Mouse (Mus musculus): ENCODE data around the gene Daw1. TPM values are rescaled to one million over a fixed set of nuclear protein-coding genes. Genes with fewer than 3 reads are reported as not detected.

The Daw1 gene
- total and polyA plus RNA-seq, 2 experiments, result not detected

GRCm38 (mm10) chr1:83119903-83120302 is 39.6 kb upstream of the Daw1 start:
- no peak for TF ChIP-seq CTCF (IDR thresholded peaks at IDR 0.05; ENCODE audit: low read depth, low read length)
- no peak for TF ChIP-seq POLR2A (IDR thresholded peaks at IDR 0.05; ENCODE audit: extremely low read depth, insufficient read depth, low read length)
- no peaks in the 10 kb centered on the region for H3K36me3 ChIP-seq (ENCODE audit: control insufficient read depth, insufficient read depth, low read length)
- H3K27ac ChIP-seq (replicated peaks; ENCODE audit: insufficient read depth, low read depth, low read length), result no peak overlapping the region
- H3K4me3 ChIP-seq (ENCODE audit: insufficient read depth, low read depth, low read length), result no peak overlapping the region
- H3K79me2 ChIP-seq (ENCODE audit: control insufficient read depth, insufficient read depth, low read length), result no peaks in the 10 kb centered on the region
- no peaks in the 10 kb centered on the region for H3K4me1 ChIP-seq (ENCODE audit: control insufficient read depth, insufficient read depth, low read length)
- no peak for DNase-seq (ENCODE audit: extremely low read depth, low read depth, low spot score)
- H3K27me3 ChIP-seq (ENCODE audit: control insufficient read depth, insufficient read depth, low read length), result no peaks in the 10 kb centered on the region; the same call in 1 of the 2 replicates
- no peak overlapping the region for H3K9ac ChIP-seq (ENCODE audit: low read depth, low read length)

GRCm38 (mm10) chr1:83120312-83120711 is 39.2 kb upstream of the Daw1 start:
- 73% methylated on average over 3 of the region's 3 CpGs for WGBS
- H3K79me2 ChIP-seq (ENCODE audit: control insufficient read depth, insufficient read depth, low read length), result no peaks in the 10 kb centered on the region
- TF ChIP-seq POLR2A (IDR thresholded peaks at IDR 0.05; ENCODE audit: extremely low read depth, insufficient read depth, low read length), result no peak
- no peak for TF ChIP-seq CTCF (IDR thresholded peaks at IDR 0.05; ENCODE audit: low read depth, low read length)

GRCm38 (mm10) chr1:83123201-83123600 is 36.4 kb upstream of the Daw1 start:
- no peaks in the 10 kb centered on the region for H3K36me3 ChIP-seq (ENCODE audit: control insufficient read depth, insufficient read depth, low read length)
- H3K4me1 ChIP-seq (ENCODE audit: control insufficient read depth, insufficient read depth, low read length), result no peaks in the 10 kb centered on the region
- H3K9ac ChIP-seq (ENCODE audit: low read depth, low read length), result no peak overlapping the region
- H3K4me3 ChIP-seq (ENCODE audit: insufficient read depth, low read depth, low read length), result no peak overlapping the region
- no peaks in the 10 kb centered on the region for H3K27me3 ChIP-seq (ENCODE audit: control insufficient read depth, insufficient read depth, low read length)
- DNase-seq (ENCODE audit: extremely low read depth, low read depth, low spot score), result no peak
- no peak overlapping the region for H3K27ac ChIP-seq (replicated peaks; ENCODE audit: insufficient read depth, low read depth, low read length)
- no peak for TF ChIP-seq POLR2A (IDR thresholded peaks at IDR 0.05; ENCODE audit: extremely low read depth, insufficient read depth, low read length)
- TF ChIP-seq CTCF (IDR thresholded peaks at IDR 0.05; ENCODE audit: low read depth, low read length), result no peak
- no peaks in the 10 kb centered on the region for H3K79me2 ChIP-seq (ENCODE audit: control insufficient read depth, insufficient read depth, low read length)
- WGBS, result 95% methylated on average over 2 of the region's 2 CpGs

More at GRCm38 (mm10) chr1:83120312-83120711, 39.2 kb upstream of the Daw1 start:
- Histone ChIP-seq H3K27ac (replicated peaks; ENCODE audit: insufficient read depth, low read depth, low read length) (no peak overlapping the region), H3K9ac (ENCODE audit: low read depth, low read length) (no peak overlapping the region), H3K4me3 (ENCODE audit: insufficient read depth, low read depth, low read length) (no peak overlapping the region), H3K27me3 (ENCODE audit: control insufficient read depth, insufficient read depth, low read length) (no peaks in the 10 kb centered on the region; the same call in 1 of the 2 replicates), H3K4me1 (ENCODE audit: control insufficient read depth, insufficient read depth, low read length) (no peaks in the 10 kb centered on the region), H3K36me3 (ENCODE audit: control insufficient read depth, insufficient read depth, low read length) (no peaks in the 10 kb centered on the region)
- no peak for DNase-seq (ENCODE audit: extremely low read depth, low read depth, low spot score)

- Histone ChIP-seq H3K36me3 (ENCODE audit: control insufficient read depth, insufficient read depth, low read length) (no peaks in the 10 kb centered on the region), H3K4me3 (ENCODE audit: insufficient read depth, low read depth, low read length) (no peak overlapping the region), H3K27me3 (ENCODE audit: control insufficient read depth, insufficient read depth, low read length) (no peaks in the 10 kb centered on the region), H3K79me2 (ENCODE audit: control insufficient read depth, insufficient read depth, low read length) (no peaks in the 10 kb centered on the region), H3K27ac (replicated peaks; ENCODE audit: insufficient read depth, low read depth, low read length) (no peak overlapping the region), H3K4me1 (ENCODE audit: control insufficient read depth, insufficient read depth, low read length) (no peaks in the 10 kb centered on the region), H3K9ac (ENCODE audit: low read depth, low read length) (no peak overlapping the region)
- TF ChIP-seq CTCF (IDR thresholded peaks at IDR 0.05; ENCODE audit: low read depth, low read length) (no peak), POLR2A (IDR thresholded peaks at IDR 0.05; ENCODE audit: extremely low read depth, insufficient read depth, low read length) (no peak)
- no peak for DNase-seq (ENCODE audit: extremely low read depth, low read depth, low spot score)
- 43% methylated on average over 7 of the region's 7 CpGs for WGBS
Measured at GRCm38 (mm10) chr1:83135829-83136228, 23.7 kb upstream of the Daw1 start.

GRCm38 (mm10) chr1:83137847-83138246 is 21.7 kb upstream of the Daw1 start:
- Histone ChIP-seq H3K27ac (replicated peaks; ENCODE audit: insufficient read depth, low read depth, low read length) (no peak overlapping the region), H3K27me3 (ENCODE audit: control insufficient read depth, insufficient read depth, low read length) (no peaks in the 10 kb centered on the region), H3K36me3 (ENCODE audit: control insufficient read depth, insufficient read depth, low read length) (no peaks in the 10 kb centered on the region), H3K4me1 (ENCODE audit: control insufficient read depth, insufficient read depth, low read length) (no peaks in the 10 kb centered on the region), H3K79me2 (ENCODE audit: control insufficient read depth, insufficient read depth, low read length) (no peaks in the 10 kb centered on the region), H3K9ac (ENCODE audit: low read depth, low read length) (no peak overlapping the region), H3K4me3 (ENCODE audit: insufficient read depth, low read depth, low read length) (no peak overlapping the region)
- TF ChIP-seq POLR2A (IDR thresholded peaks at IDR 0.05; ENCODE audit: extremely low read depth, insufficient read depth, low read length) (no peak), CTCF (IDR thresholded peaks at IDR 0.05; ENCODE audit: low read depth, low read length) (no peak)
- DNase-seq (ENCODE audit: extremely low read depth, low read depth, low spot score), result no peak
- WGBS, result 88% methylated on average over 8 of the region's 8 CpGs

- Histone ChIP-seq H3K36me3 (ENCODE audit: control insufficient read depth, insufficient read depth, low read length) (no peaks in the 10 kb centered on the region), H3K9ac (ENCODE audit: low read depth, low read length) (no peak overlapping the region), H3K27me3 (ENCODE audit: control insufficient read depth, insufficient read depth, low read length) (no peaks in the 10 kb centered on the region), H3K27ac (replicated peaks; ENCODE audit: insufficient read depth, low read depth, low read length) (no peak overlapping the region), H3K79me2 (ENCODE audit: control insufficient read depth, insufficient read depth, low read length) (no peaks in the 10 kb centered on the region), H3K4me3 (ENCODE audit: insufficient read depth, low read depth, low read length) (no peak overlapping the region), H3K4me1 (ENCODE audit: control insufficient read depth, insufficient read depth, low read length) (no peaks in the 10 kb centered on the region)
- no peak for DNase-seq (ENCODE audit: extremely low read depth, low read depth, low spot score)
- TF ChIP-seq CTCF (IDR thresholded peaks at IDR 0.05; ENCODE audit: low read depth, low read length) (no peak), POLR2A (IDR thresholded peaks at IDR 0.05; ENCODE audit: extremely low read depth, insufficient read depth, low read length) (no peak)
- 79% methylated on average over 6 of the region's 6 CpGs for WGBS
Measured at GRCm38 (mm10) chr1:83138721-83139120, 20.8 kb upstream of the Daw1 start.

All from liver, adult 2 months (tissue).